Mouse (Mus musculus) limb, embryonic 14.5 days (tissue): Measurements from ENCODE around the gene Ccr3. TPM values are rescaled to one million over a fixed set of nuclear protein-coding genes. Genes with fewer than 3 reads are reported as not detected.

Source experiments
- ATAC-seq: fragments of 200-750 bp; cut with Nextera tagmentation; 2 replicates; pipeline ENCODE4 v1.8.0; 2017; ENCODE audit warnings: low read depth, moderate number of reproducible peaks, moderate TSS enrichment; ENCODE audit not compliant: low FRiP score
- DNase-seq: peaks from one replicate; pipeline ENCODE4 v3.0.0-alpha.2; 2015; ENCODE audit warnings: low spot score
- H3K27ac ChIP-seq: fragments of 300-500 bp; sonication (generic); replicated peaks from 2 replicates; pipeline ENCODE4 v1.5.1; 2014; ENCODE audit warnings: low read depth, mild to moderate bottlenecking, low read length, moderate library complexity, mixed read lengths
- H3K27me3 ChIP-seq: fragments of 300-500 bp; sonication (generic); 2 replicates; pipeline ENCODE4 v1.6.1; 2014; ENCODE audit warnings: low read length, mixed read lengths; ENCODE audit not compliant: control insufficient read depth, insufficient read depth
- H3K36me3 ChIP-seq: fragments of 300-500 bp; sonication (generic); 2 replicates; pipeline ENCODE4 v1.6.1; 2014; ENCODE audit warnings: mild to moderate bottlenecking, low read length, moderate library complexity, mixed read lengths; ENCODE audit not compliant: control insufficient read depth, insufficient read depth
- H3K4me1 ChIP-seq: fragments of 300-500 bp; sonication (generic); 2 replicates; pipeline ENCODE4 v1.6.1; 2014; ENCODE audit warnings: antibody characterized with exemption, low read length, mixed read lengths; ENCODE audit not compliant: control insufficient read depth, insufficient read depth
- H3K4me2 ChIP-seq: fragments of 300-500 bp; sonication (generic); replicated peaks from 2 replicates; pipeline ENCODE4 v1.6.1; 2014; ENCODE audit warnings: low read depth, mild to moderate bottlenecking, low read length, moderate library complexity; ENCODE audit not compliant: severe bottlenecking
- H3K4me3 ChIP-seq: fragments of 300-500 bp; sonication (generic); replicated peaks from 2 replicates; pipeline ENCODE4 v1.5.1; 2014; ENCODE audit warnings: low read length
- H3K9ac ChIP-seq: fragments of 300-500 bp; sonication (generic); 2 replicates; pipeline ENCODE4 v1.6.1; 2014; ENCODE audit warnings: mild to moderate bottlenecking, low read depth, low read length, moderate library complexity; ENCODE audit not compliant: severe bottlenecking
- H3K9me3 ChIP-seq: fragments of 300-500 bp; sonication (generic); 2 replicates; pipeline ENCODE4 v1.6.1; 2016; ENCODE audit warnings: low read length; ENCODE audit not compliant: control insufficient read depth
- POLR2A ChIP-seq: fragments of 200-500 bp; IDR thresholded peaks from 2 replicates; pipeline ENCODE4 v1.8.0; 2012; ENCODE audit warnings: inconsistent platforms, mild to moderate bottlenecking, moderate library complexity, borderline replicate concordance; ENCODE audit not compliant: insufficient read depth, insufficient read length; ENCODE audit errors: extremely low read depth
- whole genome bisulfite sequencing: fragments of 180-500 bp; shearing (Covaris S2); extraction: QIAGEN DNeasy Blood & Tissue Kit; methylation state at CpG from one replicate; pipeline ENCODE4 v1.1.7; 2014; 5-methylcytosine and 5-hydroxymethylcytosine counted together
- polyA plus RNA-seq, 2 experiments: library from polyadenylated mRNA; depleted of rRNA in 1 of 2; stranded (reverse) in 1 of 2; unstranded in 1 of 2; fragments of >200 nt; fragmentation: Nextera tagmentation in 1 of 2; extraction: Ambion mirVana in 1 of 2; gene quantifications; 2 replicates each; pipeline versions ENCODE4 v1.2.1 to v1.2.3; 2012 to 2014

The Ccr3 gene
- polyA plus RNA-seq, 2 experiments = 0.04 TPM; not detected in 1

GRCm38 (mm10) chr9:123981909-123982308 lies 39.9 kb upstream of the Ccr3 start:
- 73% methylated on average over 4 of the region's 4 CpGs for WGBS
- no peak overlapping the region for H3K4me2 ChIP-seq
- no peaks in the 10 kb centered on the region for H3K36me3 ChIP-seq
- no peak overlapping the region for H3K27ac ChIP-seq
- TF ChIP-seq POLR2A = no peak
- ATAC-seq (no peak), DNase-seq (no peak)
- no peak overlapping the region for H3K9ac ChIP-seq
- no peak overlapping the region for H3K4me3 ChIP-seq
- H3K27me3 ChIP-seq = no peaks in the 10 kb centered on the region
- H3K9me3 ChIP-seq = no peaks in the 10 kb centered on the region
- no peaks in the 10 kb centered on the region for H3K4me1 ChIP-seq

- Histone ChIP-seq H3K4me2 (no peak overlapping the region), H3K36me3 (no peaks in the 10 kb centered on the region), H3K4me3 (no peak overlapping the region), H3K27me3 (no peaks in the 10 kb centered on the region), H3K4me1 (no peaks in the 10 kb centered on the region), H3K9ac (no peak overlapping the region), H3K27ac (no peak overlapping the region), H3K9me3 (no peaks in the 10 kb centered on the region)
- no peak for TF ChIP-seq POLR2A
- ATAC-seq (no peak), DNase-seq (no peak)
- WGBS = 76% methylated on average over 1 of the region's 1 CpGs
Measured at GRCm38 (mm10) chr9:123982720-123983119, 39.1 kb upstream of the Ccr3 start.

- H3K4me3 ChIP-seq = no peak overlapping the region
- no peak overlapping the region for H3K4me2 ChIP-seq
- TF ChIP-seq POLR2A = no peak
- no peak for DNase-seq
- H3K9me3 ChIP-seq = no peaks in the 10 kb centered on the region
- no peaks in the 10 kb centered on the region for H3K36me3 ChIP-seq
- no peaks in the 10 kb centered on the region for H3K27me3 ChIP-seq
- no peak overlapping the region for H3K27ac ChIP-seq
- ATAC-seq = no peak
- H3K4me1 ChIP-seq = no peaks in the 10 kb centered on the region
- H3K9ac ChIP-seq = no peak overlapping the region
Measured at GRCm38 (mm10) chr9:123984943-123985342, 36.8 kb upstream of the Ccr3 start.

GRCm38 (mm10) chr9:123986217-123986616 lies 35.6 kb upstream of the Ccr3 start:
- H3K4me3 ChIP-seq = no peak overlapping the region
- no peak for TF ChIP-seq POLR2A
- WGBS = 75% methylated on average over 2 of the region's 2 CpGs
- H3K9ac ChIP-seq = no peak overlapping the region
- no peaks in the 10 kb centered on the region for H3K27me3 ChIP-seq
- no peaks in the 10 kb centered on the region for H3K4me1 ChIP-seq
- H3K4me2 ChIP-seq = no peak overlapping the region
- no peaks in the 10 kb centered on the region for H3K36me3 ChIP-seq
- ATAC-seq (no peak), DNase-seq (peak; percentile 5)
- no peaks in the 10 kb centered on the region for H3K9me3 ChIP-seq
- H3K27ac ChIP-seq = no peak overlapping the region

GRCm38 (mm10) chr9:123989671-123990070 lies 32.1 kb upstream of the Ccr3 start:
- Histone ChIP-seq H3K4me1 (no peaks in the 10 kb centered on the region), H3K27ac (no peak overlapping the region), H3K36me3 (no peaks in the 10 kb centered on the region), H3K4me2 (no peak overlapping the region), H3K9me3 (no peaks in the 10 kb centered on the region), H3K9ac (no peak overlapping the region), H3K27me3 (no peaks in the 10 kb centered on the region), H3K4me3 (no peak overlapping the region)
- TF ChIP-seq POLR2A = no peak
- ATAC-seq = no peak
- no peak for DNase-seq
- 55% methylated on average over 3 of the region's 3 CpGs for WGBS

GRCm38 (mm10) chr9:123991312-123991906 lies 30.4 kb upstream of the Ccr3 start:
- Histone ChIP-seq H3K27me3 (no peaks in the 10 kb centered on the region), H3K4me2 (no peak overlapping the region), H3K9ac (no peak overlapping the region), H3K36me3 (no peaks in the 10 kb centered on the region), H3K4me3 (no peak overlapping the region), H3K9me3 (no peaks in the 10 kb centered on the region), H3K27ac (no peak overlapping the region), H3K4me1 (no peaks in the 10 kb centered on the region)
- DNase-seq (no peak), ATAC-seq (no peak)
- 58% methylated on average over 1 of the region's 1 CpGs for WGBS
- no peak for TF ChIP-seq POLR2A
